Mouse (Mus musculus) left cerebral cortex, postnatal 4 days (tissue): ENCODE results near the gene Nelfe. TPM values are rescaled to one million over a fixed set of nuclear protein-coding genes. Genes with fewer than 3 reads are reported as not detected.
"Not testable (repeated sequence)": the region's sequence is repeated elsewhere in the genome, so short reads cannot be mapped to it uniquely, and the experiment has no call there.

Experiments used
- DNase-seq: peaks from one replicate; pipeline ENCODE4 v3.0.0-alpha.2; 2022
- intact Hi-C: fragments of 180-260 bp; cut with DNase I; formaldehyde crosslinking; loops from one replicate; pipeline ENCODE4 v1.15.1; 2025
- total RNA-seq, 2 experiments: library from RNA; stranded (reverse); gene quantifications; 2 replicates each; pipeline ENCODE4 v1.2.3; 2021

Nelfe gene
- 10 to 100 TPM; 31.7 to 32.8 TPM for total RNA-seq

GRCm38 (mm10) chr17:34849722-34850516, at the start of gene Nelfe, which contains the start of gene Skiv2l:
Nelfe (plus strand) TSS chr17:34850391.
Skiv2l (minus strand) TSS chr17:34850210.
- DNase-seq, result peak; percentile 99
- intact Hi-C loops, result loop anchor here (5.0 kb wide), 1 partner anchor 42 kb away; no protein-coding TSS in a partner anchor

- intact Hi-C loops, result loop anchor here (5.0 kb wide), 1 partner anchor 84 kb away; no protein-coding TSS in a partner anchor
- not testable (repeated sequence) for DNase-seq
Observed at GRCm38 (mm10) chr17:34800781-34801305, 49.3 kb upstream of the Nelfe start.

- intact Hi-C loops, result loop anchor here (5.0 kb wide), 1 partner anchor 85 kb away; no protein-coding TSS in a partner anchor
- DNase-seq, result not testable (repeated sequence)
Observed at GRCm38 (mm10) chr17:34802756-34803155, 47.4 kb upstream of the Nelfe start.

GRCm38 (mm10) chr17:34803367-34803766, 46.8 kb upstream of the Nelfe start:
- DNase-seq, result not testable (repeated sequence)
- intact Hi-C loops, result loop anchor here (5.0 kb wide), 1 partner anchor 86 kb away; no protein-coding TSS in a partner anchor

- intact Hi-C loops, result loop anchor here (5.0 kb wide), 1 partner anchor 87 kb away; no protein-coding TSS in a partner anchor
- DNase-seq, result not testable (repeated sequence)
Observed at GRCm38 (mm10) chr17:34804301-34804700, 45.9 kb upstream of the Nelfe start, which contains the start of gene Cyp21a1. Cyp21a1 (minus strand) TSS chr17:34804561.

GRCm38 (mm10) chr17:34804871-34805562, 45.2 kb upstream of the Nelfe start:
- intact Hi-C loops, result loop anchor here (5.0 kb wide), 2 partner anchors 88 to 138 kb away; no protein-coding TSS in a partner anchor
- DNase-seq, result no peak

- intact Hi-C loops, result loop anchor here (5.0 kb wide), 1 partner anchor 140 kb away; no protein-coding TSS in a partner anchor
- DNase-seq, result no peak
Observed at GRCm38 (mm10) chr17:34807176-34807575, 43.0 kb upstream of the Nelfe start.

GRCm38 (mm10) chr17:34808599-34809205, 41.5 kb upstream of the Nelfe start:
- DNase-seq, result no peak
- intact Hi-C loops, result loop anchor here (5.0 kb wide), 1 partner anchor 141 kb away; no protein-coding TSS in a partner anchor

- DNase-seq, intact Hi-C loops: not testable (repeated sequence)
Observed at GRCm38 (mm10) chr17:34810411-34810810, 39.8 kb upstream of the Nelfe start.

GRCm38 (mm10) chr17:34810811-34811210, 39.4 kb upstream of the Nelfe start:
- intact Hi-C loops, DNase-seq: not testable (repeated sequence)

GRCm38 (mm10) chr17:34811275-34811674, 38.9 kb upstream of the Nelfe start:
- DNase-seq, result no peak
- intact Hi-C loops, result no loop called here

- DNase-seq, result peak; percentile 35
Observed at GRCm38 (mm10) chr17:34813747-34814146, 36.4 kb upstream of the Nelfe start.

GRCm38 (mm10) chr17:34814818-34815370, 35.3 kb upstream of the Nelfe start:
- intact Hi-C loops, result no loop called here
- no peak for DNase-seq

More at GRCm38 (mm10) chr17:34813747-34814146, 36.4 kb upstream of the Nelfe start:
- intact Hi-C loops, result not testable (repeated sequence)

GRCm38 (mm10) chr17:34830776-34831175, 19.4 kb upstream of the Nelfe start:
- intact Hi-C loops, DNase-seq: not testable (repeated sequence)

- no peak for DNase-seq
Observed at GRCm38 (mm10) chr17:34836155-34836855, 13.9 kb upstream of the Nelfe start.

GRCm38 (mm10) chr17:34836856-34837221, 13.4 kb upstream of the Nelfe start, which contains the start of the genes Stk19 and Dxo:
Stk19 (minus strand) TSS chr17:34836945.
Dxo (plus strand) TSS chr17:34837019.
- peak; percentile 97 for DNase-seq
- intact Hi-C loops, result loop anchor here (5.0 kb wide), 1 partner anchor 185 kb away; no protein-coding TSS in a partner anchor

More at GRCm38 (mm10) chr17:34836155-34836855, 13.9 kb upstream of the Nelfe start:
- intact Hi-C loops, result loop anchor here (5.0 kb wide), 1 partner anchor 184 kb away; no protein-coding TSS in a partner anchor

- intact Hi-C loops, result loop anchor here (5.0 kb wide), 1 partner anchor 185 kb away; no protein-coding TSS in a partner anchor
- DNase-seq, result peak; percentile 23
Observed at GRCm38 (mm10) chr17:34837464-34838324, 12.5 kb upstream of the Nelfe start.

GRCm38 (mm10) chr17:34838785-34839184, 11.4 kb upstream of the Nelfe start:
- intact Hi-C loops, result loop anchor here (5.0 kb wide), 1 partner anchor 186 kb away; no protein-coding TSS in a partner anchor

More at GRCm38 (mm10) chr17:34838785-34839184, 11.4 kb upstream of the Nelfe start:
- no peak for DNase-seq
